Mouse (Mus musculus): Measurements from ENCODE around the gene Macrod2.

DNA sequence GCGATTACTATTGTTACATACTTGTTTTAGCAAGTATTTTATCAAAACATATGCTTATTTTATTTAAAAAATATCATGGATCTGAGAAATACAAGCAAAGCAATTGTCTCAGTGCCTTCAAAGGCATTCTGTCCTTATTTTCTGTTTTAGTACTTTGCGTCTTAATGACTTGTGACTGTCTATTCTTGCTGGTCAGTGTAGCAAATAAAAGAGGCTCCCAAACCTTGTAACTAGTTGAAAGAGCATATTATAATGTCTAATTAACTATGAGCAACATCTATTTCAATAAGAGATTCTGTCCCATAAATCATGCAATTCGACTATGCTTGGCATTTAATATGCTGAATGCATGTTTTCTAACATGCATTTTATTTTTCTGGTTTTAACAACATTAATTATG, 609.2 kb downstream of the Macrod2 start:
- TF ChIP-seq EP300 (optimal IDR thresholded peaks at IDR 0.05) (no peak), CTCF (IDR thresholded peaks at IDR 0.05; ENCODE audit: low read depth) (no peak)

Measured in stomach, postnatal 0 days (tissue).